Mouse (Mus musculus) embryonic facial prominence, embryonic 12.5 days (tissue): Measurements from ENCODE around the gene Selenof. TPM values are rescaled to one million over a fixed set of nuclear protein-coding genes. Genes with fewer than 3 reads are reported as not detected.
A peak's percentile ranks its signal among the peaks of the same experiment; 100 is the strongest.

Source experiments
- ATAC-seq: fragments of 200-750 bp; cut with Nextera tagmentation; 2 replicates; pipeline ENCODE4 v1.8.0; 2017; ENCODE audit not compliant: insufficient number of reproducible peaks, insufficient read depth, low FRiP score, low TSS enrichment
- H3K27ac ChIP-seq: fragments of 300-500 bp; sonication (generic); 2 replicates; pipeline ENCODE4 v1.5.1; 2016; ENCODE audit warnings: mild to moderate bottlenecking
- H3K27me3 ChIP-seq: fragments of 300-500 bp; sonication (generic); 2 replicates; pipeline ENCODE4 v1.6.1; 2016; ENCODE audit warnings: mild to moderate bottlenecking, moderate library complexity
- H3K36me3 ChIP-seq: fragments of 300-500 bp; sonication (generic); 2 replicates; pipeline ENCODE4 v1.6.1; 2016; ENCODE audit warnings: mild to moderate bottlenecking
- H3K4me1 ChIP-seq: fragments of 300-500 bp; sonication (generic); 2 replicates; pipeline ENCODE4 v1.6.1; 2016
- H3K4me2 ChIP-seq: fragments of 300-500 bp; sonication (generic); replicated peaks from 2 replicates; pipeline ENCODE4 v1.6.1; 2016; ENCODE audit warnings: mild to moderate bottlenecking, moderate library complexity
- H3K4me3 ChIP-seq: fragments of 300-500 bp; sonication (generic); 2 replicates; pipeline ENCODE4 v1.5.1; 2016; ENCODE audit warnings: mild to moderate bottlenecking
- H3K9ac ChIP-seq: fragments of 300-500 bp; sonication (generic); 2 replicates; pipeline ENCODE4 v1.6.1; 2016; ENCODE audit warnings: mild to moderate bottlenecking, moderate library complexity
- H3K9me3 ChIP-seq: fragments of 300-500 bp; sonication (generic); 2 replicates; pipeline ENCODE4 v1.6.1; 2016; ENCODE audit warnings: mild to moderate bottlenecking, moderate library complexity
- WGBS: fragments of 180-500 bp; shearing (Covaris S2); methylation state at CpG from one replicate; pipeline ENCODE4 v1.1.7; 2016; 5-methylcytosine and 5-hydroxymethylcytosine counted together
- polyA plus RNA-seq: library from polyadenylated mRNA; unstranded; fragments of >200 nt; fragmentation: Nextera tagmentation; extraction: Ambion mirVana; gene quantifications from 2 replicates; pipeline ENCODE4 v1.2.1, GENCODE M21; 2016

Gene Selenof
- polyA plus RNA-seq, 1 experiment from 2014 or later, result 511 TPM

- 94% methylated on average over 7 of the region's 7 CpGs for WGBS
- Histone ChIP-seq H3K9me3 (no peaks in the 10 kb centered on the region), H3K4me1 (peaks cover 5% of the 10 kb centered on the region; the same call in 1 of the 2 replicates), H3K36me3 (no peaks in the 10 kb centered on the region), H3K9ac (no peak overlapping the region), H3K27me3 (no peaks in the 10 kb centered on the region), H3K27ac (no peak overlapping the region), H3K4me3 (no peak overlapping the region), H3K4me2 (no peak overlapping the region)
- no peak for ATAC-seq
These were observed 4.9 kb upstream of the Selenof start for GRCm38 (mm10) chr3:144565212-144565611.

- Histone ChIP-seq H3K4me3 (peak overlapping the region; percentile 82), H3K27me3 (no peaks in the 10 kb centered on the region), H3K27ac (peak overlapping the region; percentile 90; the same call in 1 of the 2 replicates), H3K9me3 (no peaks in the 10 kb centered on the region), H3K4me2 (peak overlapping the region; percentile 89), H3K4me1 (peaks cover 16% of the 10 kb centered on the region), H3K9ac (peak overlapping the region; percentile 86), H3K36me3 (0 out of 2 replicates have a peak, but pooled peaks cover 6% of the 10 kb centered on the region)
- WGBS, result under 1% methylated on average over 21 of the region's 21 CpGs
- ATAC-seq, result no peak
These were observed 1.2 kb upstream of the Selenof start for GRCm38 (mm10) chr3:144568861-144569361.

GRCm38 (mm10) chr3:144569401-144569971, 618 bp upstream of the Selenof start:
- peaks cover 16% of the 10 kb centered on the region for H3K4me1 ChIP-seq
- peak overlapping the region; percentile 82 for H3K4me3 ChIP-seq
- WGBS, result under 1% methylated on average over 47 of the region's 47 CpGs
- no peaks in the 10 kb centered on the region for H3K27me3 ChIP-seq
- H3K9me3 ChIP-seq, result no peaks in the 10 kb centered on the region
- H3K36me3 ChIP-seq, result 0 out of 2 replicates have a peak, but pooled peaks cover 10% of the 10 kb centered on the region
- H3K4me2 ChIP-seq, result peak overlapping the region; percentile 89
- peak overlapping the region; percentile 90 for H3K27ac ChIP-seq
- peak; percentile 11; the same call in 1 of the 2 replicates for ATAC-seq
- peak overlapping the region; percentile 86 for H3K9ac ChIP-seq

GRCm38 (mm10) chr3:144570816-144571487, 848 bp downstream of the Selenof start:
- Histone ChIP-seq H3K27me3 (no peaks in the 10 kb centered on the region), H3K27ac (peak overlapping the region; percentile 92)
- ATAC-seq, result no peak

GRCm38 (mm10) chr3:144574256-144574655, 4.2 kb downstream of the Selenof start:
- ATAC-seq, result no peak
- Histone ChIP-seq H3K27ac (no peak overlapping the region), H3K4me3 (no peak overlapping the region), H3K4me2 (no peak overlapping the region), H3K4me1 (peaks cover 11% of the 10 kb centered on the region), H3K9ac (no peak overlapping the region), H3K9me3 (no peaks in the 10 kb centered on the region), H3K27me3 (no peaks in the 10 kb centered on the region), H3K36me3 (peaks cover 29% of the 10 kb centered on the region)
- WGBS, result 91% methylated on average over 7 of the region's 7 CpGs

More at GRCm38 (mm10) chr3:144570816-144571487, 848 bp downstream of the Selenof start:
- peak overlapping the region; percentile 80 for H3K9ac ChIP-seq
- peaks cover 16% of the 10 kb centered on the region for H3K4me1 ChIP-seq
- H3K36me3 ChIP-seq, result 0 out of 2 replicates have a peak, but pooled peaks cover 13% of the 10 kb centered on the region
- peak overlapping the region; percentile 66 for H3K4me2 ChIP-seq
- WGBS, result 1% methylated on average over 25 of the region's 25 CpGs
- no peaks in the 10 kb centered on the region for H3K9me3 ChIP-seq
- H3K4me3 ChIP-seq, result peak overlapping the region; percentile 82

GRCm38 (mm10) chr3:144577366-144578340, 7.5 kb downstream of the Selenof start:
- H3K4me1 ChIP-seq, result no peaks in the 10 kb centered on the region; the same call in 1 of the 2 replicates
- no peak for ATAC-seq
- H3K4me3 ChIP-seq, result no peak overlapping the region
- WGBS, result 83% methylated on average over 10 of the region's 10 CpGs
- no peak overlapping the region for H3K4me2 ChIP-seq
- no peak overlapping the region for H3K27ac ChIP-seq
- H3K36me3 ChIP-seq, result peaks cover 46% of the 10 kb centered on the region
- no peak overlapping the region for H3K9ac ChIP-seq
- H3K27me3 ChIP-seq, result no peaks in the 10 kb centered on the region
- no peaks in the 10 kb centered on the region for H3K9me3 ChIP-seq

GRCm38 (mm10) chr3:144578921-144579320, 8.8 kb downstream of the Selenof start:
- H3K9me3 ChIP-seq, result no peaks in the 10 kb centered on the region
- H3K4me2 ChIP-seq, result no peak overlapping the region
- peaks cover 44% of the 10 kb centered on the region for H3K36me3 ChIP-seq
- H3K27me3 ChIP-seq, result no peaks in the 10 kb centered on the region
- H3K9ac ChIP-seq, result no peak overlapping the region
- 88% methylated on average over 4 of the region's 4 CpGs for WGBS
- no peaks in the 10 kb centered on the region; the same call in 1 of the 2 replicates for H3K4me1 ChIP-seq
- no peak overlapping the region for H3K4me3 ChIP-seq
- ATAC-seq, result no peak
- no peak overlapping the region for H3K27ac ChIP-seq

- Histone ChIP-seq H3K9me3 (no peaks in the 10 kb centered on the region), H3K27ac (no peak overlapping the region), H3K27me3 (no peaks in the 10 kb centered on the region), H3K4me2 (no peak overlapping the region), H3K9ac (no peak overlapping the region), H3K4me3 (no peak overlapping the region), H3K4me1 (no peaks in the 10 kb centered on the region; the same call in 1 of the 2 replicates), H3K36me3 (peaks cover 41% of the 10 kb centered on the region)
- WGBS, result 90% methylated on average over 5 of the region's 5 CpGs
- 0 out of 2 replicates have a peak, but pooled peaks have one; percentile 28 for ATAC-seq
These were observed 9.7 kb downstream of the Selenof start for GRCm38 (mm10) chr3:144579796-144580195.

GRCm38 (mm10) chr3:144580281-144580680, 10.2 kb downstream of the Selenof start:
- Histone ChIP-seq H3K4me2 (no peak overlapping the region), H3K4me3 (no peak overlapping the region), H3K36me3 (peaks cover 40% of the 10 kb centered on the region), H3K27ac (no peak overlapping the region), H3K27me3 (no peaks in the 10 kb centered on the region), H3K9ac (no peak overlapping the region), H3K4me1 (no peaks in the 10 kb centered on the region), H3K9me3 (no peaks in the 10 kb centered on the region)
- WGBS, result 86% methylated on average over 7 of the region's 7 CpGs
- no peak for ATAC-seq

GRCm38 (mm10) chr3:144581842-144582241, 11.7 kb downstream of the Selenof start:
- no peak overlapping the region for H3K4me3 ChIP-seq
- ATAC-seq, result no peak
- WGBS, result 78% methylated on average over 3 of the region's 3 CpGs
- no peaks in the 10 kb centered on the region for H3K27me3 ChIP-seq
- H3K27ac ChIP-seq, result no peak overlapping the region
- H3K9ac ChIP-seq, result no peak overlapping the region
- H3K4me2 ChIP-seq, result no peak overlapping the region
- peaks cover 41% of the 10 kb centered on the region for H3K36me3 ChIP-seq
- no peaks in the 10 kb centered on the region for H3K9me3 ChIP-seq
- no peaks in the 10 kb centered on the region for H3K4me1 ChIP-seq

GRCm38 (mm10) chr3:144582306-144582705, 12.2 kb downstream of the Selenof start:
- Histone ChIP-seq H3K36me3 (peaks cover 46% of the 10 kb centered on the region), H3K27me3 (no peaks in the 10 kb centered on the region), H3K4me1 (no peaks in the 10 kb centered on the region), H3K4me2 (no peak overlapping the region), H3K9me3 (no peaks in the 10 kb centered on the region), H3K9ac (no peak overlapping the region), H3K4me3 (no peak overlapping the region), H3K27ac (no peak overlapping the region)
- no peak for ATAC-seq
- WGBS, result 93% methylated on average over 4 of the region's 4 CpGs
